Mouse (Mus musculus) forebrain, embryonic 15.5 days (tissue): ENCODE data around the gene Echdc3. TPM values are rescaled to one million over a fixed set of nuclear protein-coding genes. Genes with fewer than 3 reads are reported as not detected.

Source experiments
- ATAC-seq: fragments of 200-750 bp; cut with Nextera tagmentation; replicated peaks from 2 replicates; pipeline ENCODE4 v1.8.0; 2017; ENCODE audit warnings: mild to moderate bottlenecking, moderate TSS enrichment, moderate library complexity
- H3K27ac ChIP-seq: fragments of 300-500 bp; sonication (generic); replicated peaks from 2 replicates; pipeline ENCODE4 v1.5.1; 2015; ENCODE audit warnings: mild to moderate bottlenecking, inconsistent platforms
- H3K27me3 ChIP-seq: fragments of 300-500 bp; sonication (generic); 2 replicates; pipeline ENCODE4 v1.6.1; 2015; ENCODE audit warnings: inconsistent platforms
- H3K36me3 ChIP-seq: fragments of 300-500 bp; sonication (generic); 2 replicates; pipeline ENCODE4 v1.6.1; 2015; ENCODE audit warnings: mild to moderate bottlenecking, inconsistent platforms
- H3K4me1 ChIP-seq: fragments of 300-500 bp; sonication (generic); 2 replicates; pipeline ENCODE4 v1.6.1; 2015; ENCODE audit warnings: inconsistent platforms
- H3K4me2 ChIP-seq: fragments of 300-500 bp; sonication (generic); replicated peaks from 2 replicates; pipeline ENCODE4 v1.6.1; 2015; ENCODE audit warnings: mild to moderate bottlenecking, inconsistent platforms
- H3K4me3 ChIP-seq: fragments of 300-500 bp; sonication (generic); 2 replicates; pipeline ENCODE4 v1.5.1; 2015; ENCODE audit warnings: mild to moderate bottlenecking, inconsistent platforms
- H3K9ac ChIP-seq: fragments of 300-500 bp; sonication (generic); replicated peaks from 2 replicates; pipeline ENCODE4 v1.6.1; 2015; ENCODE audit warnings: mild to moderate bottlenecking, inconsistent platforms
- H3K9me3 ChIP-seq: fragments of 300-500 bp; sonication (generic); 2 replicates; pipeline ENCODE4 v1.6.1; 2016; ENCODE audit warnings: inconsistent platforms
- WGBS: fragments of 180-500 bp; shearing (Covaris S2); methylation state at CpG from one replicate; pipeline ENCODE4 v1.1.7; 2015; ENCODE audit warnings: mixed read lengths; 5-methylcytosine and 5-hydroxymethylcytosine counted together
- polyA plus RNA-seq: library from polyadenylated mRNA; unstranded; fragments of >200 nt; fragmentation: Nextera tagmentation; extraction: Ambion mirVana; gene quantifications from 2 replicates; pipeline ENCODE4 v1.2.1, GENCODE M21; 2015

Echdc3 gene
- polyA plus RNA-seq, 1 experiment from 2014 or later, result 1.1 TPM

GRCm38 (mm10) chr2:6159735-6160134, 53.1 kb downstream of the Echdc3 start:
- H3K4me1 ChIP-seq, result no peaks in the 10 kb centered on the region
- H3K9ac ChIP-seq, result no peak overlapping the region
- no peaks in the 10 kb centered on the region for H3K27me3 ChIP-seq
- 64% methylated on average over 2 of the region's 2 CpGs for WGBS
- H3K4me2 ChIP-seq, result no peak overlapping the region
- ATAC-seq, result no peak
- no peaks in the 10 kb centered on the region for H3K9me3 ChIP-seq
- H3K4me3 ChIP-seq, result no peak overlapping the region
- H3K27ac ChIP-seq, result no peak overlapping the region
- no peaks in the 10 kb centered on the region for H3K36me3 ChIP-seq

DNA sequence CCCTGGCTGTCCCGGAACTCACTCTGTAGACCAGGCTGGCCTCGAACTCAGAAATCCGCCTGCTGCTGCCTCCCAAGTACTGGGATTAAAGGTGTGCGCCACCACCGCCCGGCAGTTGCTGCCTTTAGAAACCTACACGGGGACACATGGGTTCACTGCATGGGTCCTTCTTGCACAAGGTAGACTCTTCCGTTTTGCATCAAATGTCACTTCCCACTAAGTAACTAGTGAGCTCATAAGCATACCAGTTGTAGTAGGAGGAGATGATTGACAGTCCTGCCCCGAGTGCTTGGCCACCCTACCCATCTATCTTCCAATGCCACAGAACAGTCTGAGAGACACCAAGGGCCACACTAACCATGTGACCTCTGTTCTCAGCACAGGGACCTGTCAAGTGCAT, 53.6 kb downstream of the Echdc3 start:
- no peak overlapping the region for H3K4me2 ChIP-seq
- WGBS, result 92% methylated on average over 9 of the region's 9 CpGs
- no peak overlapping the region for H3K9ac ChIP-seq
- no peak for ATAC-seq
- no peaks in the 10 kb centered on the region for H3K27me3 ChIP-seq
- no peak overlapping the region for H3K4me3 ChIP-seq
- no peak overlapping the region for H3K27ac ChIP-seq
- no peaks in the 10 kb centered on the region for H3K36me3 ChIP-seq
- H3K9me3 ChIP-seq, result no peaks in the 10 kb centered on the region
- H3K4me1 ChIP-seq, result no peaks in the 10 kb centered on the region

- no peak overlapping the region for H3K4me3 ChIP-seq
- no peak for ATAC-seq
- H3K36me3 ChIP-seq, result no peaks in the 10 kb centered on the region
- no peaks in the 10 kb centered on the region for H3K4me1 ChIP-seq
- no peak overlapping the region for H3K4me2 ChIP-seq
- no peak overlapping the region for H3K27ac ChIP-seq
- H3K27me3 ChIP-seq, result no peaks in the 10 kb centered on the region
- no peaks in the 10 kb centered on the region for H3K9me3 ChIP-seq
- 91% methylated on average over 7 of the region's 7 CpGs for WGBS
- H3K9ac ChIP-seq, result no peak overlapping the region
Observed at GRCm38 (mm10) chr2:6157635-6158034, 55.2 kb downstream of the Echdc3 start.

DNA sequence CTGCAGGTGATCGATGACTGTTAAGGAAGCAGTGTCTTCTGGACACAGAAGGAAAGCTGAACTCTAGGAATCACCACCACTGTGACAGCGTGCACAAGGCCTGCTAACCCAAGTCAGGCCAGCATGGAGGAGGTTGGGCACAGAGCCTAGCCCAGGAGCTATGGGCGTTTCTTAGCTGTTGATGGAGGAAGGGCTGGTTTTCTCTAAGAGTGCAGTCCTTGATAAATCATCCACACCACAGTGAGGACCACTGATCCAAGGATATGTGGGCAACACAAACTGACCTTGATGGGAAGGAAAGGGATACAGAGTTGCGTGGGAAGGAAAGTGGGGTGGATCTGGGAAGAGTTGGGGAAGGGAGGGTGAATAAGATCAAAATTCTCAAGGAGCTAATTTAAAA, 55.6 kb downstream of the Echdc3 start:
- Histone ChIP-seq H3K27ac (no peak overlapping the region), H3K4me3 (no peak overlapping the region), H3K9me3 (no peaks in the 10 kb centered on the region), H3K9ac (no peak overlapping the region), H3K27me3 (no peaks in the 10 kb centered on the region), H3K4me1 (no peaks in the 10 kb centered on the region), H3K4me2 (no peak overlapping the region), H3K36me3 (no peaks in the 10 kb centered on the region)
- no peak for ATAC-seq
- 90% methylated on average over 4 of the region's 4 CpGs for WGBS

GRCm38 (mm10) chr2:6149801-6150200, 63.0 kb downstream of the Echdc3 start:
- Histone ChIP-seq H3K27me3 (no peaks in the 10 kb centered on the region), H3K9me3 (no peaks in the 10 kb centered on the region), H3K9ac (no peak overlapping the region), H3K4me1 (no peaks in the 10 kb centered on the region), H3K4me2 (no peak overlapping the region), H3K27ac (no peak overlapping the region), H3K36me3 (no peaks in the 10 kb centered on the region), H3K4me3 (no peak overlapping the region)
- WGBS, result 96% methylated on average over 5 of the region's 5 CpGs
- no peak for ATAC-seq

DNA sequence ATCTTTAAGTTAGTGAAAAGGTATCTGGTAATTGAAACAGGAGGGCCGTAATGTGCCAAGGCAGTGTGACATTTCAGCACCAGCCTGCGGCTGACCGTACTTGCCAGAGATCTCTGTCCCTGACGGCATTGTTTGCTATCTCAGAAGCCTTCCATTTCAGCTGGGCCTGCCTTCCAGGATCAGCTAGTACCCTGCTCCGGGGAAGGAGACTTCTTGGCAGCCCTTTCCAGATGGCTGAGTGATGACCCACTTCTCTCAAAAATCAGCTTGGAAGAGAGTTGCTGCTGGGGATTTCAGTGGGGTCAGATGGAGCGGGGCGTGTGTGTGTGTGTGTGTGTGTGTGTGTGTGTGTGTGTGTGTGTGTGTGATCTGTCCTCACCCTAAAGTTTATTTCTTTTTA, 65.9 kb downstream of the Echdc3 start:
- H3K9me3 ChIP-seq, result no peaks in the 10 kb centered on the region
- H3K4me2 ChIP-seq, result no peak overlapping the region
- H3K27ac ChIP-seq, result no peak overlapping the region
- 89% methylated on average over 7 of the region's 7 CpGs for WGBS
- H3K36me3 ChIP-seq, result no peaks in the 10 kb centered on the region
- no peaks in the 10 kb centered on the region for H3K27me3 ChIP-seq
- no peaks in the 10 kb centered on the region for H3K4me1 ChIP-seq
- no peak for ATAC-seq
- no peak overlapping the region for H3K4me3 ChIP-seq
- no peak overlapping the region for H3K9ac ChIP-seq

DNA sequence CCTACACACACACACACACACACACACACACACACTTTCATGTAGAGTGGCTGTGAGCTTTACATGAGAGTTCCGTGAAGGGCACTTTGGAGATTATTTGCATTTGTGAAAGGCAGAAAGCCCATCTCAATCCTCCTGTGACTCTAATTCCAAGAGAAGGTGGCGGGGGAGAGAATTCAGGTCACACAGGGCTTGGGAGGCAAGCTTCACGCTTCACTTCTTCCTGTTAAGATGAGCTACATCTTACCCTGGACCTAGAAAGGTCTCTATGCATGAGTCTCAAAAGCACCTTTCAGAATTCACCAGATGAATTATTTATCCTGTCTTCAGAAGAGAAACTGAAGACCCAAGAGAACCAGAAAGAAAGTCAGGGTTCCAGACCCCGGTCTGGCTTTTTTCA, 66.6 kb downstream of the Echdc3 start:
- Histone ChIP-seq H3K4me2 (no peak overlapping the region), H3K9ac (no peak overlapping the region), H3K27me3 (no peaks in the 10 kb centered on the region), H3K27ac (no peak overlapping the region), H3K36me3 (no peaks in the 10 kb centered on the region), H3K4me3 (no peak overlapping the region), H3K9me3 (no peaks in the 10 kb centered on the region), H3K4me1 (no peaks in the 10 kb centered on the region)
- 81% methylated on average over 4 of the region's 4 CpGs for WGBS
- ATAC-seq, result no peak

DNA sequence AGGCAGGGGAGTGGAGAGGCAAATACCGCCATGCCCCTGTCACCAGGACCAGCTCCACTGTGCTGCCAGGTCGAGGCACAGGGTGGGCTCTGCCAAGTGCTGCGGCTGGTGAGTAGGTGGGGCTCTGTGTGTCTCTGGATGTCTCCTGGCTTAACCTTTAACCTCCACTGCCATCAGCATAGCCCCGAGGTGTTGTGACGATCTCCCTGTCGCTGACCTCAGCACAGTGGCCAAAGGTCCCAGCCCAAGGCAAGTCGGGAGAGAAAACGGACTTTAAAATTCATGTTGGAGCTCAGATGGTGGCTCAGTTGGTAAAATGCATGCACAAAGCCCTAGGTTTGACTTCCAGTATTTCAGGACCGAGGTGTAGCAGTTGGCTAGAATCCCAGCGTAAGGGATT, 67.2 kb downstream of the Echdc3 start:
- Histone ChIP-seq H3K4me3 (no peak overlapping the region), H3K36me3 (no peaks in the 10 kb centered on the region), H3K27me3 (no peaks in the 10 kb centered on the region), H3K9me3 (no peaks in the 10 kb centered on the region), H3K27ac (no peak overlapping the region), H3K4me2 (no peak overlapping the region), H3K4me1 (no peaks in the 10 kb centered on the region), H3K9ac (no peak overlapping the region)
- ATAC-seq, result no peak
- 83% methylated on average over 10 of the region's 10 CpGs for WGBS

GRCm38 (mm10) chr2:6142915-6143654, 69.7 kb downstream of the Echdc3 start:
- no peaks in the 10 kb centered on the region for H3K9me3 ChIP-seq
- WGBS, result 54% methylated on average over 16 of the region's 16 CpGs
- H3K9ac ChIP-seq, result no peak overlapping the region
- no peak overlapping the region for H3K4me3 ChIP-seq
- H3K36me3 ChIP-seq, result no peaks in the 10 kb centered on the region
- H3K4me2 ChIP-seq, result no peak overlapping the region
- no peak for ATAC-seq
- no peak overlapping the region for H3K27ac ChIP-seq
- H3K27me3 ChIP-seq, result no peaks in the 10 kb centered on the region
- H3K4me1 ChIP-seq, result no peaks in the 10 kb centered on the region

DNA sequence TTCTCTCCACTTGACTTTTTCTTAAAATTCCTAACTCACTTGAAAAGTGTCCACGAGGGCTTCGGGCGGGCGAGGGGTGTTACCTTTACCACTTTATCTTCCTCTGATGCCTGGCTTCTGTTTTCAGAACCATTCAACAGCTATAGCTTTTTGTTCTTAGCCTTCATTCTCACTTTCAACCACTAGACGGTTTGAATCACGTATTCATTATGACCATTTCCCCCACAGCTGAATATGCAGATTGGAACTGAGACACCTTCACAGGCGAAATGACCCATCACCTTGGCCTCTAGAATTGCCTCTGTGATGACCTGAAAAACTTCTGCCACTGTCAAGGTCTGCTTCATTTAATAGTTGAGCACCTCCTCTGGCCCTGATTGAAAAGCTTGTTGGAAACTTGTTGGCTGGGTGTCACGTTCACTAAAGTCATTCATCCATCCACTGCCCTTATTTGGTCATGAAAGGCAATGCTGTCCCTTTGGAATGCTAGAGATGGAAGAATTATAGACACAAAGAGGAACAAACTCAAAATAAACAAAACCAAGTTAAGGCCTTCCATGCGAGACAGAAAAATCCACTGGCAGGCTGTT, 72.2 kb downstream of the Echdc3 start:
- Histone ChIP-seq H3K27ac (no peak overlapping the region), H3K9ac (no peak overlapping the region), H3K4me3 (no peak overlapping the region), H3K36me3 (no peaks in the 10 kb centered on the region), H3K9me3 (no peaks in the 10 kb centered on the region), H3K4me1 (no peaks in the 10 kb centered on the region), H3K27me3 (no peaks in the 10 kb centered on the region), H3K4me2 (no peak overlapping the region)
- ATAC-seq, result no peak
- 86% methylated on average over 9 of the region's 9 CpGs for WGBS

Other genes with a start within 250 kb of the Echdc3 start
- gene Proser2, start 82.8 kb downstream of the Echdc3 start, polyA plus RNA-seq, result 3.3 and 3.6 TPM in 2 replicates
- 7.6 and 8.0 TPM in 2 replicates for gene Usp6nl, start 109.6 kb upstream of the Echdc3 start, polyA plus RNA-seq